13 mouse cellular contexts compared by ENCODE assay signal in the genomic region with DNA sequence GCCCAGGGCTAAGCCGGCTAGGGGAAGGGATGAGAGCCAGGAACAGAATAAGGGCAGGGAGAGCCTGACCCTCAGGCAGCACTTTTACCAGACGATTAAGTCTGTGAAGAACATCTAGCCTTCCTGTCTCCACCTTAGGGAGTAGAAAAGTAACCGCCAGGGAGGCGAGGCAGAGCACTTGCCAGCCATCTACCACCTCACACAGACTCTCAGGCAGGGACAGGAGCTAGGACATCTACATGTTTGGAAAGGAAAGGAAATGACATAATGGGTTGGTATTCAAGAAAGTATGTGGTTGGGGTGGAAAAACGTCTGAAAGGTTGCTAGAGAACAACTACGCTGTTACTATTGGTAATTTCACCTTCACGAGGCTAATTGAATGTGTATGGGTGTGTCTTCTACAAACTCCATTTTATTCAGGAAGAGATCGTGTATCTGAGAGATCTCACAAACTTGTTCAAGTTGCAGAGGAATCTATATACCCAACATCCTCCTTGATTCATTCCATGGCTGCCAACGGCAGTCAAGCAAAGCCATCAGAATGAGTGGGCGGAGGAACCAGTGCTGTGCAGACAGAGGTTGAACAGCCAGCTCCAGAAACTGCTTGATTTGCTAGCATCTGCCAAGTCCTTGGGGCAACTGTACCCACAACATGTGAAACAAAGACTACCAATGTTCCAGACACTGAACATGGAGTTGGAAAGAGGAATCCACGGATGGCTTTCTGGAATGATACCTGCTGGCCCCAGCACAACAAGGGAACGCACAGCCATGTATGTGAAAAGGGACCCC. TPM values are rescaled to one million over a fixed set of nuclear protein-coding genes. Genes with fewer than 3 reads are reported as not detected.
DNase-seq lines count a peak whose midpoint lies in the region; ATAC-seq lines count a peak whose summit lies in the region.
"Had no signal": no experiment of that assay in that cellular context is flagged by ENCODE, and none has a peak within 500 bp of the region (broad histone marks: within the 10 kb centered on the region; RNA-seq: fewer than 3 reads in every experiment).

No protein-coding gene starts in this region.

- no peak for DNase-seq in heart, adult 11 months
- DNase-seq in CD4-positive, CD25-positive, alpha-beta regulatory T cell, adult 2 months (ENCODE audit: low read depth, low spot score), result peak; percentile 21
- DNase-seq in T-cell, adult 2 months (ENCODE audit: low spot score), result peak; percentile 4
- no peak for DNase-seq in cerebellum, postnatal 36 days
- DNase-seq in layer of hippocampus, adult 9-10 months (ENCODE audit: low spot score), result no peak
- no peak for DNase-seq in forebrain, embryonic 14.5 days (ENCODE audit: low spot score)
- DNase-seq: cerebellum, adult 2 months; kidney, adult 18-20 months; midbrain, embryonic 14.5 days had no signal

- no peak overlapping the region for H3K9ac ChIP-seq in heart, embryonic 13.5 days
- no peak overlapping the region for H3K9ac ChIP-seq in forebrain, embryonic 14.5 days (ENCODE audit: low read length)
- H3K9ac ChIP-seq: hindbrain, embryonic 13.5 days; lung, embryonic 15.5 days had no signal

- H3K9me3 ChIP-seq in heart, embryonic 13.5 days, result no peaks in the 10 kb centered on the region
- no peaks in the 10 kb centered on the region for H3K9me3 ChIP-seq in forebrain, embryonic 14.5 days (replicated peaks; ENCODE audit: control insufficient read depth, low read length)
- H3K9me3 ChIP-seq: hindbrain, embryonic 13.5 days; lung, embryonic 15.5 days had no signal

- 62% methylated on average over 12 of the region's 12 CpGs for WGBS in heart, embryonic 13.5 days
- 81% methylated on average over 12 of the region's 12 CpGs for WGBS in forebrain, embryonic 14.5 days

- peaks cover 13% of the 10 kb centered on the region; the same call in 1 of the 2 replicates for H3K4me1 ChIP-seq in heart, embryonic 13.5 days
- no peaks in the 10 kb centered on the region for H3K4me1 ChIP-seq in forebrain, embryonic 14.5 days (ENCODE audit: control insufficient read depth, insufficient read depth, low read length)
- H3K4me1 ChIP-seq: hindbrain, embryonic 13.5 days had no signal

- no peak overlapping the region for H3K4me3 ChIP-seq in heart, embryonic 13.5 days
- H3K4me3 ChIP-seq in forebrain, embryonic 14.5 days (ENCODE audit: low read depth, low read length), result no peak overlapping the region
- H3K4me3 ChIP-seq: hindbrain, embryonic 13.5 days; lung, embryonic 15.5 days had no signal

- no peaks in the 10 kb centered on the region for H3K36me3 ChIP-seq in heart, embryonic 13.5 days
- no peaks in the 10 kb centered on the region for H3K36me3 ChIP-seq in forebrain, embryonic 14.5 days (ENCODE audit: control insufficient read depth, insufficient read depth, low read length)
- H3K36me3 ChIP-seq: hindbrain, embryonic 13.5 days; lung, embryonic 15.5 days had no signal

- H3K27ac ChIP-seq in heart, embryonic 13.5 days (replicated peaks), result 0 out of 2 replicates have a peak overlapping the region, but pooled peaks have one; percentile 22
- H3K27ac ChIP-seq in forebrain, embryonic 14.5 days (ENCODE audit: low read depth, low read length), result no peak overlapping the region
- H3K27ac ChIP-seq: hindbrain, embryonic 13.5 days; lung, embryonic 15.5 days had no signal

- H3K4me2 ChIP-seq in heart, embryonic 13.5 days, result peak overlapping the region; percentile 45
- H3K4me2 ChIP-seq in forebrain, embryonic 14.5 days (ENCODE audit: low read length), result no peak overlapping the region
- H3K4me2 ChIP-seq: hindbrain, embryonic 13.5 days; lung, embryonic 15.5 days had no signal

- no peaks in the 10 kb centered on the region for H3K27me3 ChIP-seq in heart, embryonic 13.5 days (replicated peaks)
- no peaks in the 10 kb centered on the region for H3K27me3 ChIP-seq in forebrain, embryonic 14.5 days (replicated peaks; ENCODE audit: control insufficient read depth, insufficient read depth, low read length)
- H3K27me3 ChIP-seq: hindbrain, embryonic 13.5 days; lung, embryonic 15.5 days had no signal

- ATAC-seq in heart, embryonic 13.5 days (ENCODE audit: extremely low read depth, insufficient number of reproducible peaks, low FRiP score, low TSS enrichment), result no peak
- ATAC-seq in inflammation-experienced regulatory T-cells, adult 6 months, result peak; percentile 48
- ATAC-seq in forebrain, embryonic 14.5 days, result no peak

RNA-seq across cellular contexts. Expression of a gene that starts 32.2 kb away (rescaled TPM):
- 1.2 and 1.4 TPM in 2 replicates for polyA plus RNA-seq in heart, embryonic 13.5 days (2015; fragmentation: Nextera tagmentation; extraction: Ambion mirVana)
- 1 to 10 TPM; 1.3 to 1.8 (median 1.7) TPM for polyA plus RNA-seq in inflammation-experienced regulatory T-cells, adult 6 months (2017; shearing (Covaris generic))
- 0.44 and 0.84 TPM in 2 replicates for polyA plus RNA-seq in forebrain, embryonic 14.5 days (2014; fragmentation: Nextera tagmentation; extraction: Ambion mirVana)

RNA-seq across cellular contexts. Expression of a gene that starts 32.3 kb away (rescaled TPM):
- polyA plus RNA-seq in heart, embryonic 13.5 days (2015; fragmentation: Nextera tagmentation; extraction: Ambion mirVana), result 5.9 and 6.8 TPM in 2 replicates
- polyA plus RNA-seq in inflammation-experienced regulatory T-cells, adult 6 months (2017; shearing (Covaris generic)), result 1 to 10 TPM; 6.5 to 9.1 (median 6.8) TPM
- polyA plus RNA-seq in forebrain, embryonic 14.5 days (2014; fragmentation: Nextera tagmentation; extraction: Ambion mirVana), result 9.8 and 11.9 TPM in 2 replicates

Comparison
In these comparisons a context has a peak if more than half of its experiments do, and no peak if none do; other contexts are left out.
1. DNase-seq: peak in CD4-positive, CD25-positive, alpha-beta regulatory T cell, adult 2 months (single experiment) and T-cell, adult 2 months (single experiment); none in heart, adult 11 months (single experiment), cerebellum, postnatal 36 days (0 of 2), layer of hippocampus, adult 9-10 months (single experiment) and forebrain, embryonic 14.5 days (single experiment).